In the genomic region with DNA sequence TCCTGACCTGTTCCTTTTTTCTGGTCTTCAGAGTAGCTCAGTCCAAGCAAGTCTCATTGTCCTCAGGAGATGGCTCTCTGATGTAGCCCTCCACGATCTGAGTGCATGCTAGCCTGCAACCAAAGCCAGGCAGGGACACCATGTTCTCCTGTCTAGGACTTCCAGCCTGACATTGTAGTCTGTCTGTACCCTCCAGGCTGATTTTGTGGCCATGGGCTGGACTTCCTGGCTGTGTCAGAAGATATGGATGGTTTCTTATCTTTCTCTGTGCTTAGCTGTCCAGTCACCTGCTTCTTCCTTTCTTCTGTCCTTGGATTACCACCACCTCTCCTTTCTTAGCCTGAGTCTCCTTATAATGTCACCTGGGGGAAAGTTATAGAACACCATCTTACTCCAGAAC, we compare ENCODE assay signal across 22 mouse cellular contexts.
"Had no signal": no experiment of that assay in that cellular context is flagged by ENCODE, and none has a peak within 500 bp of the region (broad histone marks: within the 10 kb centered on the region; RNA-seq: fewer than 3 reads in every experiment).

No protein-coding gene starts in this region.

- H3K9ac ChIP-seq: heart, embryonic 12.5 days; hindbrain, embryonic 13.5 days; hindbrain, embryonic 15.5 days; intestine, embryonic 15.5 days; limb, embryonic 13.5 days; limb, embryonic 15.5 days; liver, embryonic 12.5 days had no signal

- H3K4me1 ChIP-seq: heart, embryonic 10.5 days; heart, embryonic 12.5 days; hindbrain, embryonic 13.5 days; hindbrain, embryonic 15.5 days; intestine, embryonic 15.5 days; limb, embryonic 13.5 days; limb, embryonic 15.5 days; liver, embryonic 12.5 days had no signal

- H3K27ac ChIP-seq: heart, embryonic 10.5 days; hindbrain, embryonic 13.5 days; hindbrain, embryonic 15.5 days; intestine, embryonic 15.5 days; layer of hippocampus, adult 2 months; left cerebral cortex, adult 2 months; limb, embryonic 13.5 days; limb, embryonic 15.5 days; liver, embryonic 12.5 days had no signal

- H3K9me3 ChIP-seq: intestine, embryonic 15.5 days; limb, embryonic 15.5 days had no signal

- H3K4me2 ChIP-seq: heart, embryonic 12.5 days; hindbrain, embryonic 13.5 days; hindbrain, embryonic 15.5 days; intestine, embryonic 15.5 days; limb, embryonic 13.5 days; limb, embryonic 15.5 days; liver, embryonic 12.5 days had no signal

- ATAC-seq: inflammation-experienced regulatory T-cells, adult 6 months; intestine, embryonic 15.5 days; intestine, postnatal 0 days; liver, embryonic 12.5 days had no signal

- H3K27me3 ChIP-seq: heart, embryonic 12.5 days; hindbrain, embryonic 13.5 days; hindbrain, embryonic 15.5 days; intestine, embryonic 15.5 days; limb, embryonic 13.5 days; limb, embryonic 15.5 days; liver, embryonic 12.5 days had no signal

- DNase-seq: gastrocnemius, postnatal 14 days; gastrocnemius, postnatal 36 days; heart, adult 18-20 months; heart, postnatal 10 days; heart, postnatal 36 days; kidney, adult 18-20 months; kidney, adult 8-10 months; kidney, postnatal 10 days; kidney, postnatal 25 days; kidney, postnatal 4 days had no signal

- H3K4me3 ChIP-seq: heart, embryonic 10.5 days; heart, embryonic 12.5 days; hindbrain, embryonic 13.5 days; hindbrain, embryonic 15.5 days; intestine, embryonic 15.5 days; layer of hippocampus, adult 2 months; left cerebral cortex, adult 2 months; limb, embryonic 13.5 days; limb, embryonic 15.5 days; liver, embryonic 12.5 days had no signal
